Mouse (Mus musculus) stomach, embryonic 14.5 days (tissue): ENCODE measurements around the gene Gca. TPM values are rescaled to one million over a fixed set of nuclear protein-coding genes. Genes with fewer than 3 reads are reported as not detected.

Experiments
- ATAC-seq: fragments of 200-750 bp; cut with Nextera tagmentation; 2 replicates; pipeline ENCODE4 v1.8.0; 2017; ENCODE audit warnings: low read depth, moderate TSS enrichment; ENCODE audit not compliant: insufficient number of reproducible peaks, insufficient read depth, low FRiP score
- H3K27ac ChIP-seq: fragments of 300-500 bp; sonication (generic); 2 replicates; pipeline ENCODE4 v1.5.1; 2014; ENCODE audit warnings: mild to moderate bottlenecking, low read length, moderate library complexity, mixed read lengths
- H3K27me3 ChIP-seq: fragments of 300-500 bp; sonication (generic); 2 replicates; pipeline ENCODE4 v1.6.1; 2014; ENCODE audit warnings: low read length, control low read depth, mixed read lengths; ENCODE audit not compliant: control insufficient read depth, insufficient read depth
- H3K36me3 ChIP-seq: fragments of 300-500 bp; sonication (generic); 2 replicates; pipeline ENCODE4 v1.6.1; 2014; ENCODE audit warnings: mild to moderate bottlenecking, control low read depth, low read length, moderate library complexity, mixed read lengths; ENCODE audit not compliant: control insufficient read depth, insufficient read depth
- H3K4me1 ChIP-seq: fragments of 300-500 bp; sonication (generic); 2 replicates; pipeline ENCODE4 v1.6.1; 2014; ENCODE audit warnings: low read length, control low read depth, mixed read lengths; ENCODE audit not compliant: control insufficient read depth, insufficient read depth
- H3K4me2 ChIP-seq: fragments of 300-500 bp; sonication (generic); replicated peaks from 2 replicates; pipeline ENCODE4 v1.6.1; 2014; ENCODE audit warnings: low read depth, low read length, control low read depth
- H3K4me3 ChIP-seq: fragments of 300-500 bp; sonication (generic); 2 replicates; pipeline ENCODE4 v1.5.1; 2014; ENCODE audit warnings: low read depth, low read length, control low read depth
- H3K9ac ChIP-seq: fragments of 300-500 bp; sonication (generic); replicated peaks from 2 replicates; pipeline ENCODE4 v1.6.1; 2014; ENCODE audit warnings: low read depth, mild to moderate bottlenecking, control low read depth, low read length, moderate library complexity, mixed read lengths
- H3K9me3 ChIP-seq: fragments of 300-500 bp; sonication (generic); 2 replicates; pipeline ENCODE4 v1.6.1; 2016; ENCODE audit warnings: low read depth, low read length, control low read depth; ENCODE audit not compliant: control insufficient read depth
- WGBS: fragments of 180-500 bp; shearing (Covaris S2); extraction: QIAGEN DNeasy Blood & Tissue Kit; methylation state at CpG from one replicate; pipeline ENCODE4 v1.1.7; 2014; 5-methylcytosine and 5-hydroxymethylcytosine counted together
- polyA plus RNA-seq: library from polyadenylated mRNA; unstranded; fragments of >200 nt; fragmentation: Nextera tagmentation; extraction: Ambion mirVana; gene quantifications from 2 replicates; pipeline ENCODE4 v1.2.1, GENCODE M21; 2014

Gca gene
- polyA plus RNA-seq, 1 experiment from 2014 or later = 7.2 TPM

- ATAC-seq = no peak
- H3K4me3 ChIP-seq = no peak overlapping the region
- no peak overlapping the region for H3K9ac ChIP-seq
- no peak overlapping the region for H3K4me2 ChIP-seq
- H3K9me3 ChIP-seq = no peaks in the 10 kb centered on the region
- no peaks in the 10 kb centered on the region for H3K4me1 ChIP-seq
- no peak overlapping the region for H3K27ac ChIP-seq
- no peaks in the 10 kb centered on the region for H3K36me3 ChIP-seq
- WGBS = 42% methylated on average over 7 of the region's 7 CpGs
- H3K27me3 ChIP-seq = no peaks in the 10 kb centered on the region
Measured at GRCm38 (mm10) chr2:62654519-62655338, 9.4 kb upstream of the Gca start.

GRCm38 (mm10) chr2:62656072-62656471 is 8.0 kb upstream of the Gca start:
- Histone ChIP-seq H3K27ac (no peak overlapping the region), H3K9ac (no peak overlapping the region), H3K27me3 (no peaks in the 10 kb centered on the region), H3K4me1 (no peaks in the 10 kb centered on the region), H3K4me3 (no peak overlapping the region), H3K4me2 (no peak overlapping the region), H3K9me3 (no peaks in the 10 kb centered on the region), H3K36me3 (no peaks in the 10 kb centered on the region)
- ATAC-seq = no peak
- 71% methylated on average over 1 of the region's 1 CpGs for WGBS

DNA sequence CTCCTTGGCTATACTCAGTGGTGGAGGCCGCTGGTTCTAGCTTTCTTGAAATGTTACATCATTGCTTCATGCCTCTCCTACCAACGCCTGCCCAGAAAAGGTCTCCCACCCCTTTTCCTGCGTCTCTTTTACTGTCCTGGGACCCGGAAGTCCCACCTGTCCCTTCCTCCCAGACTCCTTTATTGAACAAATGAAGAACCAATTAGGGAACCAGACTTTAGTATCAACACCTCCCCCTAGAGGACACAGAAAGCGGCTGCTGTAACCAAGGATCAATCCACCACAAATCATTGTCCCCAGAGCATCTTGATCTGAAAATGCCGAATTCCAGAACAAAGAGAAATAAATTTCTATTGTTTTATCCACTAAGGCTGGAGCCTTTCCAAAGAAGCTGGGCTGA is 3.5 kb upstream of the Gca start:
- ATAC-seq = no peak
- H3K27ac ChIP-seq = no peak overlapping the region
- no peaks in the 10 kb centered on the region for H3K9me3 ChIP-seq
- no peaks in the 10 kb centered on the region for H3K36me3 ChIP-seq
- H3K9ac ChIP-seq = no peak overlapping the region
- WGBS = 52% methylated on average over 6 of the region's 6 CpGs
- H3K4me2 ChIP-seq = no peak overlapping the region
- no peaks in the 10 kb centered on the region for H3K27me3 ChIP-seq
- no peak overlapping the region for H3K4me3 ChIP-seq
- H3K4me1 ChIP-seq = no peaks in the 10 kb centered on the region

- 84% methylated on average over 3 of the region's 3 CpGs for WGBS
- H3K4me1 ChIP-seq = no peaks in the 10 kb centered on the region
- H3K9me3 ChIP-seq = no peaks in the 10 kb centered on the region
- no peak overlapping the region for H3K27ac ChIP-seq
- H3K9ac ChIP-seq = no peak overlapping the region
- H3K27me3 ChIP-seq = no peaks in the 10 kb centered on the region
- ATAC-seq = no peak
- no peak overlapping the region for H3K4me2 ChIP-seq
- H3K36me3 ChIP-seq = no peaks in the 10 kb centered on the region
- no peak overlapping the region for H3K4me3 ChIP-seq
Measured at GRCm38 (mm10) chr2:62662560-62662959, 1.5 kb upstream of the Gca start.

DNA sequence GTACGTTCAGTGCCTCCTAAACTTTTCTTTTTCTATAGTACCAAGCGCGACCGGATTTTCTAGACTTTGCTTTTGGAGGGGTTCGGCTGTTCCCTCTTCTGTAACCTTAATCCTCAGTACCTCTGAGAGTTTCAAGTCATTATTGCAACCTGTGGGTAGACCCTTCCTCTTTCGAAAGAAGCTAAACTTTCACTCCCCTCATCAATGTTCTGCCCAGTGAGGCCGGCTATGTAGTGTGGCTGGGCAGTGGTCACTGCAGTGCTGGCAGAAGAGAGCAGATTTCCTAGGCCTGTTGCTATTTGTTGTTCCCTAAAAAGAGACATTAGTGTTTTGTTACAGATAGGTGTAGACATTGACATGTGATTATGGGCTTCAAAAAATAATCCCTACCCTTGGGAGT is 754 bp downstream of the Gca start:
- Histone ChIP-seq H3K4me2 (peak overlapping the region; percentile 89; the same call in 1 of the 2 replicates), H3K36me3 (no peaks in the 10 kb centered on the region), H3K9ac (no peak overlapping the region), H3K27ac (no peak overlapping the region), H3K9me3 (no peaks in the 10 kb centered on the region), H3K4me3 (peak overlapping the region; percentile 56), H3K4me1 (no peaks in the 10 kb centered on the region), H3K27me3 (no peaks in the 10 kb centered on the region)
- 61% methylated on average over 7 of the region's 7 CpGs for WGBS
- no peak for ATAC-seq

GRCm38 (mm10) chr2:62665536-62665935 is 1.5 kb downstream of the Gca start:
- Histone ChIP-seq H3K27ac (no peak overlapping the region), H3K4me2 (no peak overlapping the region), H3K4me3 (no peak overlapping the region), H3K27me3 (no peaks in the 10 kb centered on the region), H3K9me3 (no peaks in the 10 kb centered on the region), H3K4me1 (no peaks in the 10 kb centered on the region), H3K36me3 (no peaks in the 10 kb centered on the region), H3K9ac (no peak overlapping the region)
- ATAC-seq = no peak
- 38% methylated on average over 1 of the region's 1 CpGs for WGBS

DNA sequence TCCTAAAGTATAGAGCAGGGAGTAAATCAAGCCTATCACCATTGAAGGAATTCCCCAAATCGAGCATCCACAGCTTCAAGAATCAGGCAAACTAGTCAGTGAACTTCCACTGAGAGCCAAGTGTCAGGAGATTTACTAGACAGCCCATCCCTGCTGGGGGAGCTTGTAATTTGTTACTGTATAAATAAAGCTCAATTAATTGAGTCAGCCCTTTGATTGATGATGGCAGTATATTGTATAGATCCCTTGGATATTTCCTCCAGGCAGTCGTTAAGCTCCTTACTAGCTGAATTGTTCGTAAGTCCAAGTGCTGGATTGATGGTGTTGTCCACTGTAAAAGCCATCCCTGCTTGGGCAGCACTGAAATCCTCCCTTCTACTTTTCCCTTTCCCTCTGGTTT is 5.8 kb downstream of the Gca start:
- no peaks in the 10 kb centered on the region for H3K4me1 ChIP-seq
- no peak overlapping the region for H3K27ac ChIP-seq
- no peak for ATAC-seq
- no peak overlapping the region for H3K4me2 ChIP-seq
- no peaks in the 10 kb centered on the region for H3K36me3 ChIP-seq
- H3K9me3 ChIP-seq = no peaks in the 10 kb centered on the region
- H3K9ac ChIP-seq = no peak overlapping the region
- 54% methylated on average over 3 of the region's 3 CpGs for WGBS
- no peaks in the 10 kb centered on the region for H3K27me3 ChIP-seq
- no peak overlapping the region for H3K4me3 ChIP-seq

GRCm38 (mm10) chr2:62670301-62670700 is 6.2 kb downstream of the Gca start:
- Histone ChIP-seq H3K4me1 (no peaks in the 10 kb centered on the region), H3K27ac (no peak overlapping the region)

GRCm38 (mm10) chr2:62670767-62671166 is 6.7 kb downstream of the Gca start:
- Histone ChIP-seq H3K27me3 (no peaks in the 10 kb centered on the region), H3K36me3 (no peaks in the 10 kb centered on the region), H3K4me3 (no peak overlapping the region), H3K4me1 (no peaks in the 10 kb centered on the region), H3K9me3 (no peaks in the 10 kb centered on the region), H3K4me2 (no peak overlapping the region), H3K27ac (no peak overlapping the region), H3K9ac (no peak overlapping the region)
- WGBS = 80% methylated on average over 4 of the region's 4 CpGs
- ATAC-seq = no peak

More at GRCm38 (mm10) chr2:62670301-62670700, 6.2 kb downstream of the Gca start:
- H3K36me3 ChIP-seq = no peaks in the 10 kb centered on the region
- no peaks in the 10 kb centered on the region for H3K27me3 ChIP-seq
- H3K9ac ChIP-seq = no peak overlapping the region
- H3K4me2 ChIP-seq = no peak overlapping the region
- no peak for ATAC-seq
- no peak overlapping the region for H3K4me3 ChIP-seq
- 84% methylated on average over 5 of the region's 5 CpGs for WGBS
- H3K9me3 ChIP-seq = no peaks in the 10 kb centered on the region
